Mouse (Mus musculus) right cerebral cortex, postnatal 14 days (tissue): ENCODE results near the gene Trabd2b.

ENCODE experiments used
- DNase-seq: peaks from one replicate; pipeline ENCODE4 v3.0.0; 2022

The Trabd2b gene

DNA sequence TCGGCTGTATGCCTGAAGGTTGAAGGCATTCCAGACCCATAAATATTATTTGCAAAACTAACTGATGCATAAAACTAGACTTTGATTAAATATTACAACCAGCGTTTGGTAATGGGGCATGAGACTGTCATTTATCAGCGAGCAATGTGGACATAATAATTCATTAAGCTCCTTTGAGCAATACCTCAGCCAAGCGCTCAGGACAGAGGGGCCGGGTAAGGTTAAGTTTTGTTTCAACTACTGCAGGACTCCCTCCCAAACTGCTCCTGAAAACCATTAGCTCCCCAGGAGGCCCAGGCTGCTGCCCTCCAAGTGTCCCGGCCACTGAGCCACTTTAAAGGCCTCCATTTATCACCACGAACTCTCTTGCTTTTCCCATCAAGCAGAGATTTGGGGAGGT, 93.8 kb downstream of the Trabd2b start:
- no peak for DNase-seq

GRCm38 (mm10) chr4:114501048-114501447, 94.5 kb downstream of the Trabd2b start:
- DNase-seq, result no peak

- no peak for DNase-seq
These were observed 95.1 kb downstream of the Trabd2b start for GRCm38 (mm10) chr4:114501611-114502010.

GRCm38 (mm10) chr4:114504227-114505041, 97.9 kb downstream of the Trabd2b start:
- DNase-seq, result no peak

GRCm38 (mm10) chr4:114509601-114510000, 103.1 kb downstream of the Trabd2b start:
- no peak for DNase-seq

- DNase-seq, result no peak
These were observed 105.1 kb downstream of the Trabd2b start for GRCm38 (mm10) chr4:114511649-114512048.

DNA sequence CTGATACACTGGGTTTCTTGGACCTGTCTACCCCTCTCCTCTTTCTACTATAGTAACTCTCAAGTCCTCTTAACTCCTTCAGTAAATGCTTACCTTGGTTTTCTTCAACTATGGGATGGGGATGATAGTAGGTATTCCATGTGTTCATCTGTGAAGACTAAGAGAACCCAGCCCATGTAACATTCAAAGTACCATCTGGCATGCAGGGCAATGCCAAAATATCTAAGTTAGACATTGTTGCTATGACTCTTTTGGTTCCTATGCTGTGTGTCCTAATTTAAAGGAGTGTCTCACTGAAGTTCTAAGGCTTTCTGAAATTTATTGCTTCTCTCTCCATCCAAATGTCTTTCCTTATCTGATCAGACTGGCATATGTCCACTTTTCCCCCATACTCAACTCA, 106.6 kb downstream of the Trabd2b start:
- DNase-seq, result no peak

GRCm38 (mm10) chr4:114515330-114515771, 108.8 kb downstream of the Trabd2b start:
- no peak for DNase-seq

DNA sequence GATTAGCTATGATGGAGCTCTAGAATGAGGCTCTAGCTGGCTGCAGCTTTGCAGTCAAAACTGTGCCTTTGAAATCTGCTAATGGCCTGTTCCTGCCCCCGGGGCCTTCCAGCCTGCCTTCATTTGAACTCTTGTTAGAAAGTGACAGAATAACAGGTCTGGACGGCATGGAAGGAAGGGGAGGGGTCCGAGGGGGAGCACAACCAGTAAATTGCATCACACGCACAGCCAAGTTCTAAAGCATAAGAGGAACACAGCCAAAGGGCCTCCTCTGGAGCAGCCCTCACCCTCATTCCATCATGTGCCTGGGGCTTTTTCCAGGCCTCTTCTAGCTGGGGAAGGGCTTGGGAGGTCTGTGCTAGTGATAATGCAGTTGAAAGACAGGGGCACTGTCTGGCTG, 110.1 kb downstream of the Trabd2b start:
- DNase-seq, result no peak

DNA sequence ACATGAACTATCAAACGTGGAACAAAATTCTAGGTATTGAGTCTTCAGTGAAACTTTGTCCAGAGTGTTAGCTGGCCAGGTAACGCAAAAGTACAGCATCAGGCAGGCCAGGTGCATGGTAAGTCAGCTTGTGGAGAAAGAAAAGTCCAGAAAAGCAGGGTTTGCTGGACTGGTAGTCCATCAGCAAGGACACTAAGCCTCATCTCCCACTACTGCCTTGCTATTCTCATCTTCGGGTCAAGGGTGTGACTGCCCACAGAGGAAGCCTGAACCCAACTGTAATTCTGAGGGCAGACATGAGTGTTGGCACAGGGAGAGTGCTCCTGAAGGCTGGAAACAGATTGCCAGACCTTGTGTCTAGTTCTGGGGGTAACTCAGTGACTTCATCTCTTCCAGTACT, 111.5 kb downstream of the Trabd2b start:
- DNase-seq, result no peak

DNA sequence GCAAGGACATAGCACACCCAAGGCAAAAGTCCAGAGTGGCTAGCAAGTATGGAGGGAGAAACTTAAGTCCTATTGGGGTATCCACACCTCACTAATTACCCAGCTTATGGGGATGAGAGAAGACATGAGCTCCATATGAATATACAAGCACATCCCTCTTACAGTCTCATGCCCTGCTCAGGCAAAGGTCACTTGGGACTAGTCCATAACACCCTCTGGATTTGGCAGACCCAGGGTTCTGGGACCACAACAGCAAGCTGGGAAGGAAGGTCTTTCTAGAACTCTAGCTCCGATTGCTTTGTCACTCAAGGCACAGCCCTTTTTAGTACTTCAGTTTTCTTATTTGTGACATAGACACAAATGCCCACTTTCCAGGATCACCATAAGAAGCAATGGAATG, 112.0 kb downstream of the Trabd2b start:
- no peak for DNase-seq

GRCm38 (mm10) chr4:114519321-114519720, 112.8 kb downstream of the Trabd2b start:
- DNase-seq, result no peak

- no peak for DNase-seq
These were observed 113.4 kb downstream of the Trabd2b start for GRCm38 (mm10) chr4:114519966-114520365.

GRCm38 (mm10) chr4:114523335-114524188, 117.0 kb downstream of the Trabd2b start:
- no peak for DNase-seq

- DNase-seq, result no peak
These were observed 125.1 kb downstream of the Trabd2b start for GRCm38 (mm10) chr4:114531591-114531990.

- DNase-seq, result no peak
These were observed 127.6 kb downstream of the Trabd2b start for GRCm38 (mm10) chr4:114533894-114534754.

DNA sequence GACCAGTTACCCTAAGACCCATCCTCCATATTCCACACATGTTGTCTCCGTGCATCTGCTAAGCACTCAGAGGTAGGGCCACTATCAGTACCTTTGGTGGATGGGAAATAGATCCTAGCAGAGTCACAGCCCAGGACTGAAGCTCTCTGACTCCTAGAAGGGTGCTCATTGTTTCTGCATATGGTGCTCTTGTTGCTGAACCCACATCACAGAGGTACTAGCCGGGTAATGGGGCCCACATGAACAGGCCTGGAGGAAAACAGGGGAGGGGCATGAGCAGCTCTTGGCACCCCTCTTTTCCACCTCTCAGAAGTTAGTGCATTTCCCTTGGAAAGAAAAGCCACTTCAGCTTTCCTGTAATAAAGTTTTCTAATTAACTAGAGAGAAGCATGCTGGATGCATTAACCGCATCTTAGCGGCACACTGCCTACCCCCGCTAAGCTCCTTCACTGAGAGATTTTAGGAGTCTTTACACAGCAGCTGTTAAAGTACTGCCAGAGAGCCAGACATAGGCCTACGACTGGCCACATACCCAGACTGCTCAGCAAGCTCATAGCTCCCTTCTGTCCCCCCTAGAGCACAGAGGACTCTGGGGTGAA, 131.0 kb downstream of the Trabd2b start:
- no peak for DNase-seq

- no peak for DNase-seq
These were observed 133.5 kb downstream of the Trabd2b start for GRCm38 (mm10) chr4:114540031-114540430.

- no peak for DNase-seq
These were observed 134.7 kb downstream of the Trabd2b start for GRCm38 (mm10) chr4:114541221-114541620.

DNA sequence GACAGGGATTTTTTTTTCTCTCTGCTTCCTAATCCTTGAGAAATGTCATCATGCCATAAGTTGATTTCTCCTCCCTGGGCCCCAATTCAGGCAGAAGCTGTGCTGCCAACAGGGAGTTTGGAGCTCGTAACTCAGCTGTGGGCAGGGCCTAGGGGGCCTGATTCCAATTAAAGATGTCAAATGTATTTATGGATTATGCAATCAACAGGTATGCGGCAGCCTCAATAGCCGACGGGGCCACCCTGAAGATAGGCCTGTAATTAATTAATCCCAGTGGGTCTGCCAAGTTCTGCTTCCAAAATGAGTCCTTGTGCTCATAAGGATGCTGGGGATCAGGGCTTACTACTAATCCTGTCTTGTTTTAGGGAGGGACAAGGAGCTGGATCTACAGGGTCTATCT, 135.6 kb downstream of the Trabd2b start:
- no peak for DNase-seq

GRCm38 (mm10) chr4:114545481-114546200, 139.1 kb downstream of the Trabd2b start:
- no peak for DNase-seq
